ENCODE assay signal across 8 mouse cellular contexts in genomic region chr6:83038496-83039012, GRCm38 (mm10). TPM values are rescaled to one million over a fixed set of nuclear protein-coding genes. Genes with fewer than 3 reads are reported as not detected.
DNase-seq lines count a peak whose midpoint lies in the region; ATAC-seq and TF ChIP-seq lines count a peak whose summit lies in the region.

No protein-coding gene starts in this region.

- no peaks in the 10 kb centered on the region; a peak in 1 of 4 replicates for H3K27me3 ChIP-seq in MEL (ENCODE audit: control insufficient read depth in 1 of 2, insufficient read depth in 2 of 2, low read length in 2 of 2)
- peaks cover 21% of the 10 kb centered on the region for H3K27me3 ChIP-seq in hindbrain, embryonic 12.5 days
- no peaks in the 10 kb centered on the region for H3K27me3 ChIP-seq in lung, embryonic 15.5 days

- DNase-seq in MEL (ENCODE audit: low read depth, low spot score) = peak; percentile 77
- DNase-seq in cerebellum, postnatal 10 days = peak; percentile 91 to 93
- DNase-seq in frontal cortex, postnatal 14 days (ENCODE audit: low spot score in 2 of 2) = peak; percentile 76 to 77
- DNase-seq in layer of hippocampus, adult 9-11 months = peak; percentile 84
- peak; percentile 82 to 86 for DNase-seq in thymus, adult 18-20 months

- peak overlapping the region; percentile 58 for H3K4me2 ChIP-seq in hindbrain, embryonic 12.5 days (replicated peaks)
- peak overlapping the region; percentile 48 for H3K4me2 ChIP-seq in lung, embryonic 15.5 days

- no peak overlapping the region; the same call in 1 of the 2 replicates for H3K27ac ChIP-seq in MEL (ENCODE audit: control insufficient read depth, low read depth, low read length)
- no peak overlapping the region for H3K27ac ChIP-seq in hindbrain, embryonic 12.5 days
- no peak overlapping the region for H3K27ac ChIP-seq in lung, embryonic 15.5 days
- no peak overlapping the region for H3K27ac ChIP-seq in olfactory bulb, adult 2 months (ENCODE audit: insufficient read depth, low read depth, low read length)

- TF ChIP-seq CTCF in MEL (IDR thresholded peaks at IDR 0.05 in 2 of 3, conservative IDR thresholded peaks at IDR 0.05 in 1 of 3; ENCODE audit: control insufficient read depth in 1 of 3, insufficient read depth in 1 of 3, low read depth in 2 of 3, low read length in 3 of 3, poor library complexity in 1 of 3, severe bottlenecking in 1 of 3) = no peak
- no peak for TF ChIP-seq CTCF in olfactory bulb, adult 2 months (IDR thresholded peaks at IDR 0.05; ENCODE audit: insufficient read depth, low read depth, low read length)

- no peaks in the 10 kb centered on the region for H3K79me2 ChIP-seq in MEL (ENCODE audit: control insufficient read depth, insufficient read depth, low read length, poor library complexity)

- H3K9me3 ChIP-seq in MEL (replicated peaks; ENCODE audit: insufficient read depth, low read length) = no peaks in the 10 kb centered on the region
- H3K9me3 ChIP-seq in hindbrain, embryonic 12.5 days (replicated peaks) = no peaks in the 10 kb centered on the region
- no peaks in the 10 kb centered on the region for H3K9me3 ChIP-seq in lung, embryonic 15.5 days

- H3K9ac ChIP-seq in MEL (ENCODE audit: control insufficient read depth, low read depth, low read length, poor library complexity, severe bottlenecking) = peak overlapping the region; percentile 35
- peak overlapping the region; percentile 23; the same call in 1 of the 2 replicates for H3K9ac ChIP-seq in hindbrain, embryonic 12.5 days
- no peak overlapping the region for H3K9ac ChIP-seq in lung, embryonic 15.5 days

- no peaks in the 10 kb centered on the region for H3K36me3 ChIP-seq in MEL (ENCODE audit: control insufficient read depth in 1 of 2, insufficient read depth in 2 of 2, low read length in 2 of 2)
- no peaks in the 10 kb centered on the region for H3K36me3 ChIP-seq in hindbrain, embryonic 12.5 days
- H3K36me3 ChIP-seq in lung, embryonic 15.5 days = no peaks in the 10 kb centered on the region

- WGBS in hindbrain, embryonic 12.5 days = 10% methylated on average over 24 of the region's 24 CpGs
- 17% methylated on average over 24 of the region's 24 CpGs for WGBS in lung, embryonic 15.5 days
- 17% methylated on average over 24 of the region's 24 CpGs for WGBS in olfactory bulb, adult 2 months

- no peak for TF ChIP-seq EP300 in MEL (IDR thresholded peaks at IDR 0.05; ENCODE audit: low read depth in 1 of 2, low read length in 2 of 2)

- TF ChIP-seq POLR2A in MEL (IDR thresholded peaks at IDR 0.05; ENCODE audit: control insufficient read depth in 1 of 2, insufficient read depth in 1 of 2, low read depth in 1 of 2, low read length in 2 of 2, poor library complexity in 1 of 2) = peak in 1 of 2 experiments; percentile 17; a peak in 1 of 4 replicates
- no peak for TF ChIP-seq POLR2A in olfactory bulb, adult 2 months (IDR thresholded peaks at IDR 0.05; ENCODE audit: insufficient read depth, low read depth, low read length)

- peak overlapping the region; percentile 34 to 42 for H3K4me3 ChIP-seq in MEL (ENCODE audit: control insufficient read depth in 1 of 2, insufficient read depth in 1 of 2, low read depth in 2 of 2, low read length in 2 of 2)
- H3K4me3 ChIP-seq in hindbrain, embryonic 12.5 days = peak overlapping the region; percentile 31
- peak overlapping the region; percentile 19 for H3K4me3 ChIP-seq in lung, embryonic 15.5 days
- peak overlapping the region; percentile 28 for H3K4me3 ChIP-seq in olfactory bulb, adult 2 months (ENCODE audit: insufficient read depth, low read depth, low read length)

- H3K4me1 ChIP-seq in MEL (ENCODE audit: control insufficient read depth in 1 of 2, insufficient read depth in 2 of 2, low read length in 2 of 2) = peaks cover 0 to 4% of the 10 kb centered on the region in 2 experiments; a peak in 2 of 4 replicates
- H3K4me1 ChIP-seq in hindbrain, embryonic 12.5 days = peaks cover 15% of the 10 kb centered on the region
- H3K4me1 ChIP-seq in lung, embryonic 15.5 days = peaks cover 29% of the 10 kb centered on the region
- H3K4me1 ChIP-seq in olfactory bulb, adult 2 months (ENCODE audit: control insufficient read depth, insufficient read depth, low read length) = peaks cover 14% of the 10 kb centered on the region

- ATAC-seq in hindbrain, embryonic 12.5 days (ENCODE audit: low FRiP score) = peak; percentile 55
- no peak for ATAC-seq in lung, embryonic 15.5 days (ENCODE audit: borderline replicate concordance, extremely low read depth, low FRiP score, low TSS enrichment)

- no peak for TF ChIP-seq RAD21 in MEL (IDR thresholded peaks at IDR 0.05; ENCODE audit: low read depth, low read length)

TF ChIP-seq in MEL, 35 proteins besides CTCF, POLR2A, EP300 and RAD21:
- TF ChIP-seq CHD2 (IDR thresholded peaks at IDR 0.05; ENCODE audit: low read length) = peak; percentile 65
- TF ChIP-seq MAFK (IDR thresholded peaks at IDR 0.05; ENCODE audit: borderline replicate concordance, low read depth, low read length) = no peak
- TF ChIP-seq KAT2A (conservative IDR thresholded peaks at IDR 0.05; ENCODE audit: low read depth, low read length) = no peak
- TF ChIP-seq NRF1 (IDR thresholded peaks at IDR 0.05; ENCODE audit: insufficient read depth, low read depth, low read length, poor library complexity, severe bottlenecking) = peak; percentile 75
- TF ChIP-seq MAX (IDR thresholded peaks at IDR 0.05; ENCODE audit: low read length) = peak; percentile 53; the same call in 1 of the 2 replicates
- no peak for TF ChIP-seq ZKSCAN1 (IDR thresholded peaks at IDR 0.05; ENCODE audit: low read depth, low read length)
- 0 out of 2 replicates have a peak, but pooled peaks have one; percentile 2 for TF ChIP-seq SIN3A (IDR thresholded peaks at IDR 0.05; ENCODE audit: low read length)
- TF ChIP-seq BHLHE40 (IDR thresholded peaks at IDR 0.05; ENCODE audit: borderline replicate concordance, low read depth, low read length) = no peak

RNA-seq across cellular contexts. Expression of gene Loxl3, which starts 4.6 kb away (rescaled TPM):
- total RNA-seq in MEL (2012; rRNA removed) = 0.77 and 0.78 TPM in 2 replicates
- 1 to 10 TPM in 1 of 2 experiments, not detected in 1; 1.0 TPM for polyA plus RNA-seq in MEL (2012; ENCODE audit: insufficient read depth in 1 of 2, insufficient read length in 2 of 2, low read depth in 1 of 2, low replicate concordance in 2 of 2, missing spikeins in 1 of 2)
- polyA plus RNA-seq in hindbrain, embryonic 12.5 days (2016; fragmentation: Nextera tagmentation; extraction: Ambion mirVana) = 16.8 and 19.2 TPM in 2 replicates
- 21.9 and 23.2 TPM in 2 replicates for polyA plus RNA-seq in lung, embryonic 15.5 days (2015; fragmentation: Nextera tagmentation; extraction: Ambion mirVana)
- polyA plus RNA-seq in olfactory bulb, adult 2 months (2012; ENCODE audit: insufficient read depth, insufficient read length, low replicate concordance, missing spikeins) = not detected in 2 replicates

RNA-seq across cellular contexts. Expression of gene Dok1, which starts 5.3 kb away (rescaled TPM):
- total RNA-seq in MEL (2012; rRNA removed) = 17.9 and 18.7 TPM in 2 replicates
- 10 to 100 TPM in 1 of 2 experiments, not detected in 1; 22.3 TPM for polyA plus RNA-seq in MEL (2012; ENCODE audit: insufficient read depth in 1 of 2, insufficient read length in 2 of 2, low read depth in 1 of 2, low replicate concordance in 2 of 2, missing spikeins in 1 of 2)
- 8.5 and 10.3 TPM in 2 replicates for polyA plus RNA-seq in hindbrain, embryonic 12.5 days (2016; fragmentation: Nextera tagmentation; extraction: Ambion mirVana)
- polyA plus RNA-seq in lung, embryonic 15.5 days (2015; fragmentation: Nextera tagmentation; extraction: Ambion mirVana) = 18.3 and 19.6 TPM in 2 replicates
- polyA plus RNA-seq in olfactory bulb, adult 2 months (2012; ENCODE audit: insufficient read depth, insufficient read length, low replicate concordance, missing spikeins) = not detected in 2 replicates

RNA-seq across cellular contexts. Expression of gene Aup1, which starts 15.8 kb away (rescaled TPM):
- 206 and 259 TPM in 2 replicates for total RNA-seq in MEL (2012; rRNA removed)
- 100 to 1,000 TPM in 1 of 2 experiments, not detected in 1; 500 TPM for polyA plus RNA-seq in MEL (2012; ENCODE audit: insufficient read depth in 1 of 2, insufficient read length in 2 of 2, low read depth in 1 of 2, low replicate concordance in 2 of 2, missing spikeins in 1 of 2)
- polyA plus RNA-seq in hindbrain, embryonic 12.5 days (2016; fragmentation: Nextera tagmentation; extraction: Ambion mirVana) = 149 and 158 TPM in 2 replicates
- 177 and 188 TPM in 2 replicates for polyA plus RNA-seq in lung, embryonic 15.5 days (2015; fragmentation: Nextera tagmentation; extraction: Ambion mirVana)
- polyA plus RNA-seq in olfactory bulb, adult 2 months (2012; ENCODE audit: insufficient read depth, insufficient read length, low replicate concordance, missing spikeins) = not detected in 2 replicates

RNA-seq across cellular contexts. Expression of gene Htra2, which starts 16.5 kb away (rescaled TPM):
- 95.1 and 107 TPM in 2 replicates for total RNA-seq in MEL (2012; rRNA removed)
- 100 to 1,000 TPM in 1 of 2 experiments, not detected in 1; 133 TPM for polyA plus RNA-seq in MEL (2012; ENCODE audit: insufficient read depth in 1 of 2, insufficient read length in 2 of 2, low read depth in 1 of 2, low replicate concordance in 2 of 2, missing spikeins in 1 of 2)
- polyA plus RNA-seq in hindbrain, embryonic 12.5 days (2016; fragmentation: Nextera tagmentation; extraction: Ambion mirVana) = 59.9 and 63.4 TPM in 2 replicates
- polyA plus RNA-seq in lung, embryonic 15.5 days (2015; fragmentation: Nextera tagmentation; extraction: Ambion mirVana) = 76.6 and 78.4 TPM in 2 replicates
- polyA plus RNA-seq in olfactory bulb, adult 2 months (2012; ENCODE audit: insufficient read depth, insufficient read length, low replicate concordance, missing spikeins) = not detected in 2 replicates

RNA-seq across cellular contexts. Expression of gene Dqx1, which starts 19.1 kb away (rescaled TPM):
- 1.3 TPM in 2 replicates for total RNA-seq in MEL (2012; rRNA removed)
- polyA plus RNA-seq in MEL (2012; ENCODE audit: insufficient read depth in 1 of 2, insufficient read length in 2 of 2, low read depth in 1 of 2, low replicate concordance in 2 of 2, missing spikeins in 1 of 2) = 1 to 10 TPM in 1 of 2 experiments, not detected in 1; 3.4 TPM
- 0.76 and 1.2 TPM in 2 replicates for polyA plus RNA-seq in hindbrain, embryonic 12.5 days (2016; fragmentation: Nextera tagmentation; extraction: Ambion mirVana)
- 0.98 and 1.7 TPM in 2 replicates for polyA plus RNA-seq in lung, embryonic 15.5 days (2015; fragmentation: Nextera tagmentation; extraction: Ambion mirVana)
- not detected in 2 replicates for polyA plus RNA-seq in olfactory bulb, adult 2 months (2012; ENCODE audit: insufficient read depth, insufficient read length, low replicate concordance, missing spikeins)
